8 mouse cellular contexts compared by ENCODE assay signal in genomic region chr8:104340233-104341105, GRCm38 (mm10). TPM values are rescaled to one million over a fixed set of nuclear protein-coding genes. Genes with fewer than 3 reads are reported as not detected.
DNase-seq lines count a peak whose midpoint lies in the region; ATAC-seq and TF ChIP-seq lines count a peak whose summit lies in the region.

No protein-coding gene starts in this region.

- no peaks in the 10 kb centered on the region for H3K36me3 ChIP-seq in hindbrain, embryonic 16.5 days (ENCODE audit: control insufficient read depth, insufficient read depth, low read length)
- H3K36me3 ChIP-seq in macrophage (ENCODE audit: inconsistent target) = peaks cover 8% of the 10 kb centered on the region

- H3K79me2 ChIP-seq in macrophage (ENCODE audit: inconsistent target) = peaks cover 44% of the 10 kb centered on the region

- H3K9ac ChIP-seq in hindbrain, embryonic 16.5 days (ENCODE audit: low read depth, low read length) = peak overlapping the region; percentile 85

- peak overlapping the region; percentile 93 for H3K27ac ChIP-seq in gastrocnemius, adult 2 months
- H3K27ac ChIP-seq in hindbrain, embryonic 16.5 days (ENCODE audit: low read depth, low read length) = peak overlapping the region; percentile 83
- peak overlapping the region; percentile 94 for H3K27ac ChIP-seq in macrophage

- peak; percentile 73 for DNase-seq in T-cell, adult 2 months (ENCODE audit: low spot score)
- peak; percentile 48 to 62 for DNase-seq in cerebellum, postnatal 36 days
- DNase-seq in gastrocnemius, adult 2 months = peak; percentile 84
- DNase-seq in left cerebral cortex, adult 18-20 months (ENCODE audit: low spot score in 2 of 2) = peak; percentile 59
- peak; percentile 37 for DNase-seq in right cerebral cortex, adult 18-20 months
- DNase-seq in urinary bladder, postnatal 10 days (ENCODE audit: low spot score) = peak; percentile 41

- ATAC-seq in hindbrain, embryonic 16.5 days = peak; percentile 83

- H3K4me1 ChIP-seq in hindbrain, embryonic 16.5 days (ENCODE audit: control insufficient read depth, insufficient read depth, low read depth, low read length) = peaks cover 5% of the 10 kb centered on the region; the same call in 1 of the 2 replicates

- H3K4me3 ChIP-seq in gastrocnemius, adult 2 months = peak overlapping the region; percentile 88
- peak overlapping the region; percentile 61 for H3K4me3 ChIP-seq in hindbrain, embryonic 16.5 days (ENCODE audit: low read length)
- peak overlapping the region; percentile 51 for H3K4me3 ChIP-seq in macrophage (ENCODE audit: inconsistent target)

- intact Hi-C loops in gastrocnemius, adult 2 months (cut with DNase I) = loop anchor here (5.0 kb wide), 1 partner anchor 88 kb away; the partner anchor contains the start of gene Cklf

- no peaks in the 10 kb centered on the region; the same call in 1 of the 2 replicates for H3K9me3 ChIP-seq in hindbrain, embryonic 16.5 days (ENCODE audit: control insufficient read depth, low read length)

- no peaks in the 10 kb centered on the region for H3K27me3 ChIP-seq in hindbrain, embryonic 16.5 days (replicated peaks; ENCODE audit: control insufficient read depth, insufficient read depth, low read length)

- TF ChIP-seq CTCF in gastrocnemius, adult 2 months (IDR thresholded peaks at IDR 0.05) = peak; percentile 72

- peak overlapping the region; percentile 85 for H3K4me2 ChIP-seq in hindbrain, embryonic 16.5 days (ENCODE audit: low read length)

- under 1% methylated on average over 54 of the region's 54 CpGs for WGBS in hindbrain, embryonic 16.5 days
- 1% methylated on average over 49 of the region's 54 CpGs for WGBS in macrophage (ENCODE audit: missing documents)

RNA-seq across cellular contexts. Expression of gene Cmtm3, which starts 1.3 kb away (rescaled TPM):
- 1 to 10 TPM; 3.5 to 8.5 TPM for total RNA-seq in gastrocnemius, adult 2 months (2021)
- polyA plus RNA-seq in hindbrain, embryonic 16.5 days (2015; fragmentation: Nextera tagmentation; extraction: Ambion mirVana) = 44.2 and 47.2 TPM in 2 replicates
- total RNA-seq in left cerebral cortex, adult 18-20 months (2021) = 10 to 100 TPM in 1 of 2 experiments, 1 to 10 TPM in 1; 8.9 to 11.6 TPM
- total RNA-seq in macrophage (2018; cell fraction: chromatin; rRNA removed) = 100 to 1,000 TPM; 136 to 289 (median 214) TPM
- total RNA-seq in macrophage (2018; cell fraction: cytosol; rRNA removed) = 100 to 1,000 TPM; 147 to 208 (median 174) TPM
- total RNA-seq in macrophage (2018; cell fraction: nucleus; rRNA removed) = 100 to 1,000 TPM; 129 to 308 (median 202) TPM
- polyA plus RNA-seq in macrophage (2018) = 170 to 223 TPM (median 206 TPM) in 3 replicates

RNA-seq across cellular contexts. Expression of gene Cmtm2b, which starts 18.4 kb away (rescaled TPM):
- not detected for total RNA-seq in gastrocnemius, adult 2 months (2021)
- not detected in 2 replicates for polyA plus RNA-seq in hindbrain, embryonic 16.5 days (2015; fragmentation: Nextera tagmentation; extraction: Ambion mirVana)
- not detected for total RNA-seq in left cerebral cortex, adult 18-20 months (2021)
- not detected for total RNA-seq in macrophage (2018; cell fraction: chromatin; rRNA removed)
- not detected for total RNA-seq in macrophage (2018; cell fraction: cytosol; rRNA removed)
- not detected for total RNA-seq in macrophage (2018; cell fraction: nucleus; rRNA removed)
- polyA plus RNA-seq in macrophage (2018) = not detected in 3 replicates

RNA-seq across cellular contexts. Expression of gene Gm11020, which starts 19.1 kb away (rescaled TPM):
- not detected for total RNA-seq in gastrocnemius, adult 2 months (2021)
- not detected in 2 replicates for polyA plus RNA-seq in hindbrain, embryonic 16.5 days (2015; fragmentation: Nextera tagmentation; extraction: Ambion mirVana)
- not detected for total RNA-seq in left cerebral cortex, adult 18-20 months (2021)
- not detected for total RNA-seq in macrophage (2018; cell fraction: chromatin; rRNA removed)
- not detected for total RNA-seq in macrophage (2018; cell fraction: cytosol; rRNA removed)
- total RNA-seq in macrophage (2018; cell fraction: nucleus; rRNA removed) = not detected
- polyA plus RNA-seq in macrophage (2018) = not detected in 3 replicates

RNA-seq across cellular contexts. Expression of gene Cmtm1, which starts 30.5 kb away (rescaled TPM):
- total RNA-seq in gastrocnemius, adult 2 months (2021) = not detected
- not detected in 2 replicates for polyA plus RNA-seq in hindbrain, embryonic 16.5 days (2015; fragmentation: Nextera tagmentation; extraction: Ambion mirVana)
- not detected for total RNA-seq in left cerebral cortex, adult 18-20 months (2021)
- total RNA-seq in macrophage (2018; cell fraction: chromatin; rRNA removed) = not detected
- not detected for total RNA-seq in macrophage (2018; cell fraction: cytosol; rRNA removed)
- not detected for total RNA-seq in macrophage (2018; cell fraction: nucleus; rRNA removed)
- not detected in 3 replicates for polyA plus RNA-seq in macrophage (2018)

RNA-seq across cellular contexts. Expression of gene Gm45711, which starts 30.6 kb away (rescaled TPM):
- not detected for total RNA-seq in gastrocnemius, adult 2 months (2021)
- not detected in 2 replicates for polyA plus RNA-seq in hindbrain, embryonic 16.5 days (2015; fragmentation: Nextera tagmentation; extraction: Ambion mirVana)
- total RNA-seq in left cerebral cortex, adult 18-20 months (2021) = not detected
- 1 to 10 TPM in 1 of 26 experiments, not detected in 25; 1.1 TPM for total RNA-seq in macrophage (2018; cell fraction: chromatin; rRNA removed)
- total RNA-seq in macrophage (2018; cell fraction: cytosol; rRNA removed) = not detected
- total RNA-seq in macrophage (2018; cell fraction: nucleus; rRNA removed) = not detected
- polyA plus RNA-seq in macrophage (2018) = not detected in 3 replicates

Comparison
In these comparisons a context has a peak if more than half of its experiments do, and no peak if none do; other contexts are left out.
1. Peak in every context shown above with its lines: DNase-seq, ATAC-seq, H3K4me3 ChIP-seq and H3K27ac ChIP-seq.